Mouse (Mus musculus) cerebellum, adult (tissue): ENCODE results near the gene Kcnq1.
A peak's percentile ranks its signal among the peaks of the same experiment; 100 is the strongest.

Source experiments
- ATAC-seq: cut with Nextera tagmentation; 2 replicates; pipeline ENCODE4 v1.9.2; 2017; ENCODE audit warnings: mild to moderate bottlenecking, moderate library complexity, mixed read lengths; ENCODE audit not compliant: insufficient number of reproducible peaks, low FRiP score, low TSS enrichment

Gene Kcnq1

DNA sequence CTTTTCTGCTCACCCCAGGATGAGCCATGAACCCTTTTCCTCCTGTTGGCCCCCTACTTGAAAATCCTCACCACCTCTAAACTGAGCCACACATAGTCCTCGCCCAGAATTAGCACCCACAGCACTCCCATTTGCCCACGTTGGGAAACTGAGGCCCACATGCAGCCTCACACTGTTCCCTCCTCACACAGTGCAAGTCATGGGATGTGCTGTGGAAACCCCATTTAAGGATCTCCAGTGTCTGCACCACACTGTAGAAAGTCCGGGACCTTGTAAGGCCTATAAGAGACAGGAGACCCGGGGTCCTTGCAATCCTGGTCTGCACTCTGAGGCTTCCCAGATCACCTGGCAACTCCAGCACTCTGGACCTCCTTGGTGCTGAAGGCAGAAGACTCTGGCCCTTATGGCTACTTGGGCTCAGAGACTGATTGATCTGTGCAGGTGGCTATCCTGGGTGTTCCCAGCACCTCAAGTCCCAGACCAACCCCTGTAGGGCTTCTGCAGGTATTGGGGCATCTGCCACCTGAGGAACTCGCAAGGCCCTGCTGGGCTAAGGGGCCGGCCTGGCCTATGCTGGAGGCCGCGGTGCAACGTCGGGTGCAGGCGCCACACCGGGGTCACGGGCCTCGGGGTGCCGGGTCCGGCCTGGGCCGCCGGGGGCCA, 331.2 kb downstream of the Kcnq1 start:
- no peak for ATAC-seq

DNA sequence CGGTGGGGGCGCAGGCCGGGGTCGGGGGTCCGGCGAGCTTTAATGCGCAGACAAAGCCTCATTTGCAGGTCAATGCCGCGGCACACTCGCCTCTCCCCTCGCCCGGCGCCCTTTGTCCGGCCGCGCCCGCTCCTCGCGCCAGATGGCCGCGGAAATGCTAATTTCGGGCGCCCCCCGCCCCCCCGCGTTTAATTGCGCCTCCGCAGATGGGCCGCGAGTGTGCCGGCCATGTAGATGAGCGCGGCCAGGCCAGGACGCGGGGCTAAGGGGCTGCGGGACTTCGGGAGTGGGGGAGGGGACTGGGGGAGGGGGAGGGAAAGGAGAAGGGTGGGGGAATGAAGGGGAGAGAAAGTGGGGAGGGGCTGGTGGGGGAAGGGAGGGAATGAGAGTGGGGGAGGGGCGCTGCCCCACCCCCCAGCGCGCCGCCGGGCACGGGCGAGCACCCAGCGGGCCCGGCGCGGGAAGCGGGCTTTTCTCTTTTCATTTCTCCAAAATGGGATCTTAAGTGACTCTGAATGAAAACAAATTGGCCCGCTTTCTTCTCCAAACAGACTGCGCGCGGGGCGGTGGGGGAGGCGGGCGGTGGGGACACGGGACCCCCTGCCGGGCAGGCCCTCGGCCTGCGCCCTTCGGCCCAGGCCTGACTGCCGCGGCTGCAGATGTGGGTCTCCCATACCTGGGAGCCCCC, 331.9 kb downstream of the Kcnq1 start:
- ATAC-seq: no peak

DNA sequence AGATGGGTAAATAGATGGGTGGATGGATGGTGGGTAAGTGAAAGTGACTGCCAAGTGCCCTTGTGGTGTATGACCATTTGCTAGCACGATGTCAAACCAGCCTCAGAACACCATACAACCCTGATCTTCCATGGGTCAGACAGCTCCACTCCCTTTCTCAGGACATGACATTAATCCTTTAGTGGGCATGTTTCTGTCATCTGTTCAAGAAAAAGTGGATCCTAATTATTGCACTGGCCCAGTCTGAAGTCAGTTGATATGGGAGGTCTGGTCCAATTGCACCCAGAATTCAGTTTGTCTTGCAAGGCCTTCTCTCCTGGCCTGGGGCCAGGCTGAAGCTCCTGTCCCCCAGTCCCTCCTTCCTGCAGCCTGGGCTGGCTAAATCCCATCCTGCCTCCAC, 332.8 kb downstream of the Kcnq1 start:
- ATAC-seq: no peak

DNA sequence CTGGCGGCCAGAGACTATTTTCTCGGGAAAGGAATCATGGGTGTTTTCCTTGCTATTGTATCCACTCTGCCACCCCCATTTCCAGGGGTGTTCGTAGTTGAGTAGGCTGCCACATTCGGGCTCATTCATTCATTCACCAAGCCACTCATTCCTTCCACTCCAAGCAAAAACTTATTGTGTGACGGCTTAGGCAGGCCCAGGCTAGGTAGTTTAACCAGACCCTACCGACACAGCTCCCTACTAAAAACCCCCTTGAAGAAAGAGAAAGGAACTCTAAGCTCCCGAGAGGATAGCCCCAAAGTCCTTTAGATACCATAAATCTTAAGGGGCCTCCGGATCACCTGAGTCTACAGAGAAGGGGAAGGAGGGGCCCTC, 338.4 kb downstream of the Kcnq1 start:
- no peak for ATAC-seq

DNA sequence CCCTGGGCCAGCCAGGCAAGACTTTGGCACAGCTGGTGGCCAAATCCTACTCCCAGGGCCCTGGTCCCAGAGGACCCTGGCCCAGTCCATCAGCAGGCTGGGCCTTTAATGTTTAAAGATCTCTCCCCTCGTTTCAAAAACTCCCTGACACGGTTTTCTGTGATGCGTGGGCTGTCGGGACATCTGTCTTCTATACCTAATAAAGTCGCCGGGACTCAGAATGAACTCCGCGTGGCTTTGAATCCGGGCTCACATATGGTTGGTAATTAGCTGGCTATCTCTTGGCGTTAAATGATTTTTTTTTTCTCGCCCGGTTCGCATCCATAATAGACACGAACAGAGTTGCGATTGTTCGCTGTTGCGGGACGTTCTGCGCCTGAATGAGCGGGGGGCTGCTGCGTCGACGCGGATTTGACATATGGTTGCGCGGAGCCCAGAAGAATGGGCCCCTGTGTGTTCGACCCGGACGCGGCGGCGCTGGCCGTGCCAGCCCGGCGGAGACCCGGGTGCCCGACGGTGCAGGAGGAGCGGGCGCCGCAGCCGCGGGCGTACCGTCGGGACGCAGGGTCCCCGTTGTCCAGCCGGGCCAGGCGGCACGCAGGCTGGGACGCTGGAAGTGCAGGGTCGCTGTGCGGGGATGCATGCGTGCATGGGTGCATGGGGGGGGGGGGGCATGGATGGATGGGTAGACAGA, 338.9 kb downstream of the Kcnq1 start:
- no peak for ATAC-seq

DNA sequence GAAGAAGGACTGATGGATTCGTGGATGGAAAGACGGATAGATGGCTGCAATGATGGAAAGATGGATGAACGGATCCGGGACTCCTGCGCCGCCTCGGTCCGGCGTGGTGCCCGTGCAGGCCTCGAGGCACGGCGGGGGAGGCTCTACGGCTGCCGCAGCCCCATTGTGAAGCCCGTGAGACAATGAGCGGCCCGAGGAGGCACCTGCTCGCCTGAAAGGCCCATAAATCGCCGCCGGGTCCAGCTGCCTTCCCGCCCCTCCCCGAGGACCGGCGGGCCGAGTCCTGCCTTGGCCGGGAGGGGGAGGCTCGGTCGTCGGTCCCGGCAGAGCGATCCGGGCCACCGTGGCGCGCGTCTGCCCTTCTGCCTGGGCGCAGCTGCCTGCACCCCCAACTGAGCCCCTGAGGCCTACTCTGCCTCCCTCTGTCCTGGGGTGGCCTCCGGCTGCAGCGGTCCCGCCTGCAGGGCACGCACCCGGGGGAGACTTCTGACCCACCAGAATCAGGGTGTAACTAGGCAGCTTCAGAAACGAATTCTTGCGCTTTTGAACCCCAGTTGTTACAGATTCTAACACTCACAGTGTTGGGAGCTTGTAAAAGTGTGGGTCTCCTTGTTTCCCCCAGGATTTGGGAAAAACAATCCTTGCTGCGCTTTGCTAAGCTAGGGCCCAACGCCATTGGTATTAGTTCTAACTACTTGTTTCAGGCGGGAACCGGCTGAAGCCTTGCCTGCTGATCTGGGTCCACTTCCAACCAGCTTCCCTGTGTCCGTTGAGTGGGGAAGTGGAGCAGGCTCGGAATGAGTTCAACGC, 339.7 kb downstream of the Kcnq1 start:
- ATAC-seq: no peak

DNA sequence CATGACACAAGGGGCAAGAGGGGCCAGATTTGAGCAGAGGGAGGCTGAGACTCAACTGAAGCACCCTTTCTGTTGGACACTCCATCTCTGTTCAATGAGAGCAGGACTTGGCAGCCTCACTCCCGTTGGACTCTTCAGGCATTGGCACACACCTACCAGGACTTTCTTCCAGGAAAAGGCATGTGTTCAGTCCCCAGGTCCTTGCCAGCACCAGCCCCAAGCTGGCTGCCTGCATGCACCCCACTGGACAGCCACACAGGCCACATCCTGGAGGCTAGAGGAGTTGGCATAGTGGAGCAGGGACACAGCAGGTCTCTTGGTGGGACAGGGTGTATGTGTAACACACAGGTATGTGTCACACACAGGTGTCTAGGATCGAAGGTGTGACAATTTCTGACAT, 341.0 kb downstream of the Kcnq1 start:
- ATAC-seq: peak; percentile 92

DNA sequence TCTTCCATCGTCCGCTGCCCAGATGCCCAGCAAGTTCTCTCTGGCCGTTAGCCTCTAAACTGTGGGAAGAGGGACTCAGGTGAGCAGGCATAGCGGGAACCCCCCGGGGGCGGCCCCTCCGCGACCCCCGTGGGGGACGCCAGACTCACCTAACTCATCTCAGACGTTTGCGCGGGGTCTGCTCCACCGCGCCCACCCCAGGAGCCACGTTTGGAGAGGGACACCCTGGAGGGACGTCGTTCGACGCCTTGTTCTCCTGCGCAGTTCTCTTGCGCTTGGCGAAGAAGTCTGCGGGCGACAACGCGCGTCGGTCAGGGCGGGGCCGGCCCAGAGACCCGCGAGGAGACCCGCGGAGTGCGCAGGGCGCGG, 352.8 kb downstream of the Kcnq1 start:
- ATAC-seq: no peak

DNA sequence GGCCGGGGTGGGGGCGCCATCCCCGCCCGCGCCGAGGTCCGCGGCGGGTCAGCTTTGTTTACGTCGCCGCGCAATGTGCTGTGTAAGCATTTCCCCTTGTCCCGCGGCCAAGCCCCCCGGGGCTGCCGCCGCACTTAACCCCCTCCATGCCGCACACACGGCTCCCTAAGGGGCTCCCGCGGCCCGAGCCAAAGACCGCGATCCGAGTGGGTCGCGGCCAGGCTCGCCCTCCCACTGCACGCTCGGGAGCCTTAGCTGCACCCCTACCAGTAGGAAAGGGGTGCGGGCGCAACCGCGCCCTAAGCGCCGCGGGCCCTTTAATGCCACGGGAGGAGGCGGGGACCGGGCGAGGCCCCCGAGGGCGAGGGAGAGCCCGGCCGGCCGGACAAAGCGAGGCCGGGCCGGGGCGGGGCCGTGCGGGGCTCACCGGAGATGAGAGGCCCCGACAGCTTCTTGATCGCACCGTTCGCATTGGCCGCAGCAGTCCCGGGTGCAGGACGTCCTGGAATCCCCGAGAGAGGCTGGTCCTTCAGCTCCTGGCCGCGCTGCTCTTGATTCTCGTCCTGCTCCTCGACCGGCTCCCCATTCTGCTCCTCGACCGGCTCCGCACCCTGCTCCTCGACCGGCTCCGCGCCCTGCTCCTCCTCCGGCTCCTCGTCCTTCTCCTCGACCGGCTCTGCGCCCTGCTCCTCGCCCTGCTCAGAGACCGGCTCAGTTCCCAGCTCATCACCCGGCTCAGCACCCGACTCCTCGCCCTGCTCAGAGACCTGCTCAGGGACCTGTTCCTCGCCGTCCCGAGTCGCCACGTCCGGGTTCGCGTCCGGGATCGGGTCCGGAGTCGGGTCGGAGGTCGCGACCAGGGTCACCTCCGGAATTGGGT, 353.4 kb downstream of the Kcnq1 start:
- ATAC-seq: no peak

DNA sequence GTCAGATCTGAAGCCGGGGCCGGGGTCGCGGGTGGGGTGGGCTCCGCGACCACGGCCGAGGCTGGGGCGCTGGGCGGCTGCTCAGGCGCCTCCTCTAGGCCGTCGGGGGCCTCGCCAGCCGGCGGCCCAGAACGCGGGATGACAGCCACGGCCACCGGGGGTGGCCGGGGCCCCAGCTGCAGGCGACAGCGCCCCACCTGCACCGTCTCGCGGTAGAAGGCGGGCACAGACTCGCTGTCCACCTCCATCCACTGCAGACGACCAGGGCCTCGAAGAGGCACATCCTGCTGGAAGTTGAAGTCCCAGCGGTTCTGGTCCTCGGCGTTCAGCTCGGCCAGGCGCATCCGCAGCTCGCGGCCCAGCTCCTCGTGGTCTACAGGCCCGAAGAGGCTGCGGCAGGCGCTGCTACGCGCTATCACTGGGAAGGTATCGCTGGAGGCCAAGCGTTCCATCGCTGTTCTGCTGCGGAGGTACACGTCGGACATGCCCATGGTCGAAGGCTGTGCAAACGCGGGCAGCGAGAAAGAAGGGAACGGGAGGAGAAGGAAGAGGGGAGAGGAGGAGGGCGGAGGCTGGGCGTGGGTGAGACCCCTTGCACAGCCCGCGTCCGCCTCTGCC, 354.2 kb downstream of the Kcnq1 start:
- ATAC-seq: no peak

DNA sequence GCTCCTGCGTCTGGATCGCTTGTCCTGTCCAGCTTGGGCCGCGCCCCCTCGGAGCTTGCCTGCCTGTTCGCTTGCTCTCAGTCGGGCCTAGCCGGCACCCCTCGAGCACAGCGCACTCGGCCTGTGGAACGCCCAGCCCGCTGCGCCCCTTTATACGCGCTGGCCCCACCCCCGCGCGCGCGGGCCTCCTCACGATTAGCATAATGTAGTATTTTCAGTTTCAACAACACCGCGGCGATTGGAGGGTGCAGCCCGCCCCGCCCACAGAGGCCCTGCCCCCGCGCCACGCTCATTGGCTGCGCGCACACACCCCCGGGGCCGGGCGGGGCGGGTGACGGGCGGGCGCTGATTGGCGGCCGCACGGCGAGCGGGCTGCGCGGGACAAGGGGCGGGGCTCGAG, 354.7 kb downstream of the Kcnq1 start, which contains the start of gene Cdkn1c:
Gene Cdkn1c, minus strand, starts transcription at position 177 of the 400 bp plus-strand sequence.
- no peak for ATAC-seq

DNA sequence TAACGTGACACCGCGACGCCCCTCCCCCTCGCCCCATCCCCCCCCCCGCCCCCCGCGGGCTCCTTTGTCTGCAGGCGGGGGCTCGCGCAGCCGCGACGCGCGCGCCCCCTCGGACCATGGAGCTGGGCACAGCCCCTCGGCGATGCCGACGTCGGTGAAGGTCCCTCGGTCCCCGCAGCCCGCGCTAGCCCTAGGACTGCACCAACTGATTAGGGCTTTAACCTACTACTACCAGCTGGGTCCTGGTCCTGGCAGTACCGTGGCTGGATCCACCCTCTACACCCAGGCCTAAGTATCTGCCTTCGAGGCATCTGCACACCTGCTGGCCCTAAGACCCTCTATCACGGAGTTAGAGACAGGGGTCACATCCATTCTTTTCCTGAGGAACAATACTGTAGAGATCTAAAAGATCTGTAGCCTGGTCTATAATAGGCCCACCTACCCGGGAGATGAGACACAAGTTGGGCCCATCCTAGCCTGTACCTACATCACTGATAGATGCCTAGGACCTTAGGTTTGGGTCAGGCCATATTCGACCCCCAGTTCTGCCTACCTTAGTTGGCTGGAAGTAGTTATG, 355.2 kb downstream of the Kcnq1 start:
- no peak for ATAC-seq

DNA sequence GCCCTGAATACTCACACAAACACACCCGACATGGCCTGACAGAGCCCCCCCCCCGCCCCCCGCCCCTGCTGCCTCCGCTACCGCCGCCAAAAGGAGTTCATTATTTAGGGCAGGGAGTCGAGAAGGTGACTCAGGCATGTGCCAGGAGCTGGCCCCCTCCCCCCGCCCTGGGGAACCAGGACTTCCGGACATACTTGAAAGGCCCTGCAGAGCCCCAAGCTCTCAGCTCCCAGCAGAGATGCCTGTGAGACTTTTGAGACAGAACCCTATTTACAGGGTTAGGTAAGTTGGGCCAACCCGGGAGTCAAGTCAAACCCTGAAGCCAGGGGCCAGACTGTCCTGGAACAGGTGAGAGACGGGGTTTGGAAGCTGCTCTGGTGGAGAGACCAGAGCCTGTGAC, 355.8 kb downstream of the Kcnq1 start:
- ATAC-seq: no peak

DNA sequence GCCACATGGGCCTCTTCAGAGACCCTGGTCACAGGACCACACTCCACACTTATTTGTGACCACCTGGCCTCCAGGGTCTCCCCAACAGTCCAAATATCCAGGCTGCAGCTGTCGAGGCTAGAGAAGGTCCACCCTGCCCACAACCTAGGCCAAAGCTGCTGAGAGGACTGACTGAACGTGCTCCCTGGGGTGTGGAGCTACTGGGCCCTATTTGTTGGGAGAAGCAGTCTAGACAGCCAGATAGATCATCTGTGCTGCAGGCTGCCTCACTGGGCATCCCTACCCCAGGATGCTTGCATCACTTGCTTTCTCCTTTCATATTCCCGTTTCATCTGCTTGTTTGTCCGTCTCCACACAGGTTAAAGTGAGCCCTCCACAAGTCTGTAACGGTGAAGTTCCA, 356.4 kb downstream of the Kcnq1 start:
- no peak for ATAC-seq

DNA sequence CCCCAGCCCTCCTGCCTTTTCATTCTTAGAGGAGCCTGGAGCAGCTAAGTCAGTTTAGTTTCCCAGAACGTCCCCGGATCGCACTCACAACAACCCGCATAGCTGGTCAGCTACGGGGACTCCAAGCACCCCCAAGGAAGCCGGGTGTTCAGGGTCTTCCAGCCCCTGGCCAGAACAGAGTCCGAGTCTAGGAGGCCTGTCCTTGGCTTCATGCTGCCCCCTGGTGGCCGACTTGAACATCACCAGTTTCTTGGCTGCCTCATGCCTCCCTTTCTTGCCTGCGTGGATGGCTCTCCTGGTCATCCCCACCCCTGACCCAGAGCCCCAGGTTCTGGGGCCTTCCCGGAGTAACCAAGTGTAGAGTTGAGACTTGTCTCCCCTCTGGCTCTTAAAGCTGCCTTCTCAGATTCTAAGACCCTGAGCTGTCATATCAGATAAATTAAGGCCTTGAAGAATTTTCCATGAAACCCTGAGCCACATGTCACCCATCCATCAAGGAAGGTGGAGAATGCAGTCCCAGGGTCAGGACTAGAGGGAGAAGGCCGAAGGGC, 357.8 kb downstream of the Kcnq1 start:
- no peak for ATAC-seq

DNA sequence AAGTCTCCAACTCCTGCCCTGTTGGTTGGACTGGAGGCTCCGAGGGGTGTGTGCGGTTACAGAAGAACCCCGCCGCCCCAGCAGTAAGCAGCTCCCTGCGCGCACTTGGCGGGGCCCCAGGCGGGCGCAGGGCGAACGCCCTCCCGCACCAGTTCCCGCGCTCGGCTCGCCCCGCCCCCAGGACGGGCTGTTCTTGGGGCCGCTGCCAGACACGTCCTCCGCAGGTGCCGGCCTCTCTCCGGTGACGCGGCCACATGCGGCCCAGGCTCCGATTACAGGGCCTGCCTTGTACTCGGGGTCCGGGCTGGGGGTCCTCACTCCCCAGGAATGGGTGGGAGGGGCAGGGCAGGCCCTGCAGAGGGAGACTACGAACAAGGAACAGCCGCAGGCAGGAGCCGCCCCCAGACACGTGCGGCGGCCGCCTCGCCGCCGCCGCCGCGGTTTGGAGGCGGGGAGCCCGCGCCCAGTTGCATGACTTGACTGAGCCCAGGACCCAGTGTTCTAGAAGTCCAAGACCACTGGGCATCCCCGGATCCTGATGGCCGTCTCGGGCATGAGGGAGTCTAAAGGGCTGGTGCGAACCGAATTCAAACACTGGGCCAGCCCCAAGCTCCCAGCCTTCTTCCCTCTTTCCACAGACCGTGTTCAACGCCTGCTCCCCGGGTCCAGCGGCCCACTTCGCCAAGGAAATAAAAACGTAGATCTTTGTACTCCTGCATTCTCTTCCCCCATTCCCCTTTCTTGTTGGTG, 358.8 kb downstream of the Kcnq1 start:
- ATAC-seq: no peak

DNA sequence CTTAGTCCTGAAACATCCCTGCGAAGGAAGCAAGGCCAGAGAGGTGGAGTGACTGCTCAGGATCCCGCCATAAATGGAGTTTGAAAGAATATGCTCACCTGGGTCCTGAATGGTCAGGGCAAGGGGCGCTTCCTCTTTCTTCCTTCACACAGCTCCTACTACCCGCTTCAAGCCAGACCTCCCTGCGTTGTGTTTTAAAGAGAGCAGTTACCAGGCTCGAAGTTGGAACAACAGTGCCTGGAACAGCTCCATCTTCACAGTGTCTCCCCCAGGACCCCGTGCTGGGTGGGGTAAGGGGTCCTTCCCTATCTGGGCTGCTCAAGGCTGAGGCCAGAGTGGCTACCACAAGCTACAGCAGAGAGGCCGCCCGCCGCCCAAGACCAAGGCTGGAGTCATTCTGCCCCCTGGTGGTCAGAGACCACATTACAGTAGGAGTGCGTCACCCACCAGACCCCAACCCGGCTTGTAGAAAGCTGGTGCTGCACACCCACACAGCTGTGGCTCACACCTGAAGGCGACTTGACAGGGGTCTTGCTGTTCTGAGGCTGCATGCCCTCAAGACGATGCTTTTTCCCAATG, 360.0 kb downstream of the Kcnq1 start:
- peak; percentile 41; the same call in 1 of the 2 replicates for ATAC-seq

DNA sequence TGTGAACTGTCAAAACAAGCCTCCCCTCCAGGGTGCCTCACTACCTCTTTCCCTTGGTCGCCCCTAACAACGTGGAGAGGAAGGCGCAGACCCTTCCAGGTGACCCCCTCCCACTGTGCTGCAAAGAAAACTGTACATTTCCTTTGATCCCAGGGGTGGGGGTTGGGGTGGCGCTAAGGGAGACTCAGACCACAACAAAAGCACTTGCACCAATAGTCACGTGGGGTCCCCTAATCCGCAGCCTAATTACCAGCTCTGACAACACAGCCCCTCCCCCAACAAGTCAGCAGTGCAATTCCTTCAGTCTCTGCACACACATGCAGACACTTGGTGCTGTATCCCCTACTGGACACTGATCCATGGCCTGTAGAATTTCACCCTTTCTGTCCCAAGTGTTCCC, 361.6 kb downstream of the Kcnq1 start:
- no peak for ATAC-seq
